Mouse (Mus musculus): ENCODE measurements around the gene Tnni3k.

The Tnni3k gene

DNA sequence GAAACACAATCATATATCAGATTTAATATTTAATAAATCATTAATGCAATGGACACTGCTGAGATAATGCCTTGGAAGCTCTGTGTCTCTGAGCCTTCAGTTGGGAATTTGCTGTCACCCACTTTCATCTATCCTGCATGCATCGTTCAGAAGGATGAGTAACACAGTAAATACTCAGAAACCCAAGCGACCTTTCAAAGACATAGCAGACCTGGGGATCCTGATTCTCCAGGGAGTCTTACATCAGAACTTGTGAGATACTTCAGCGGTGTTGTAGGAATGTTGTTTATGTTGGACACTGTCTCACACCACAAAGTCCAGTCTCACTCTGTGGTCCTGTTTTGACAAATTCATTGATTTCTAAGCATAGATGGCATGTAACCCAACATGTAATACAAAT lies 294.1 kb downstream of the Tnni3k start:
- DNase-seq (ENCODE audit: low spot score): no peak

DNA sequence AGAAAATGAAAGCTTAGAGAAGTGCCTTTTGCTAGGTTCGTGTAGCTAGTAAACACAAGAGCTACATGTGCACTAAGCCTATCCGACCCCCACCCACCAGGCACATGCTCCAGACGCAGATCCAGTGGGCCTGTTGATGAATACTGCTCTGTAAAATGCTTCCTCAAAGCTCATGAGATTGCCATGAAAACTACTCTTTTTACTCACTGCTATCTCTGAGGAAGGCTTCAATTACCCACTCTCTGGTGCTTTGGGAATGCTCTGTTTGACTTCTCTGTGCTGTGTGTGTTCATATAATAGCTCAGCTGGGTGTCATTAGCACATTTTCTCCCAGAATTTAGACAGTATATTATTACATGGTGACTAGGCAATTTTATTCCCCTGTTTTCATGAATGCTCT lies 297.1 kb downstream of the Tnni3k start:
- no peak for DNase-seq (ENCODE audit: low spot score)

DNA sequence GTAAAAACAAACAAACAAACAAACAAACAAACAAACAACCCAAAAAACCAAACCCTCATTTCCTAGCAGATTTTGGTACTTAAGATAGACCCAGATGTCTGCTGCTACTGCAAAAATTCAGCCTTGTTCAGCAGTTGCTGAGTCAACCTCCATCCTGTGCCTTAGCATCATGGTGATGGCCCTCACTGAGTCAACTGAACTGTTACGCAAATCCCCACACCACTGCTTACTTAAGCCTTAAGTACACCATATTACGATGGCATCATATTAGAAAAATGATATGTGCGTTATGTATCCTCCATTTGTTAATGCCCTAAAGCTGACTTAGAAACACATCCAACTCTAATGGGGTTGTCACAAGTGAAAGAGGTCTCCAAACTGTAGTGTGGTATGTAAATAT lies 300.0 kb downstream of the Tnni3k start:
- no peak for DNase-seq (ENCODE audit: low spot score)

DNA sequence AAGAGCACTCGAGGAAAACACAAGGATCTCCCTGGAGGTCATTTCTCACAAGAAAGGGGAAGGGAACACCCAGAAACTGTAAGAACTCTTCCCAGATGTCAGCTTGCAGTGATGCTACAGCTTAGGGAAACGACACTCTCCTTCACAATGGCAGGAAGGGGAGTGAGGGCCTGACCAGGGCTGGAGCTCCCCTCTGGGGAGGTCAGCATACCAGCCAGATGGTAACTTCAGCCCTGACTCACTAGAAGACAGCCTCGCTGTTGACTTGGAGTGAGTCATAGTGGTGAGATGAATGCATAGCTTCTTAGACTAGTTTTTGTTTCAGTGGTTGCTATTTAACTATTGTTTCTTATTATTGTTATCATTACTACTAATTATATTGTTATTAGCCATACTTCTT lies 300.7 kb downstream of the Tnni3k start:
- DNase-seq (ENCODE audit: low spot score): no peak

DNA sequence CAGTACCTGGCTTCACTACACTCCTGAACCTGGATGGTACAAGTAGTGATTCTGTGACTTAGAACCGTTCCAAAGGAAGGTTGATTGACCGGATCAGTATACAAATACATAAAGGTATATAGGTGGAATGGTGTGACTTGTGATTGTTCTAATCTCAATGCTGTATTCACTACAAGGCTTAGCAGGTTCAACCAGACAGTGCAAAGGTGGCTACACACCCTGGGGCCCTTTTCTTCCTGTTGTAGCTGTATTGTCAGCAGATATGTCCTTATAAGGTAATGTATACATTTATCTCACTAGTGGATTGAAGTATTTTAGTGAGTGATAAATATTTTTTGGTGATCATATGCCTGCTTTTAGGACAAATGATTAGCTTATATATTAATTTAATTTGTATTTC lies 310.9 kb downstream of the Tnni3k start:
- DNase-seq (ENCODE audit: low spot score): no peak

DNA sequence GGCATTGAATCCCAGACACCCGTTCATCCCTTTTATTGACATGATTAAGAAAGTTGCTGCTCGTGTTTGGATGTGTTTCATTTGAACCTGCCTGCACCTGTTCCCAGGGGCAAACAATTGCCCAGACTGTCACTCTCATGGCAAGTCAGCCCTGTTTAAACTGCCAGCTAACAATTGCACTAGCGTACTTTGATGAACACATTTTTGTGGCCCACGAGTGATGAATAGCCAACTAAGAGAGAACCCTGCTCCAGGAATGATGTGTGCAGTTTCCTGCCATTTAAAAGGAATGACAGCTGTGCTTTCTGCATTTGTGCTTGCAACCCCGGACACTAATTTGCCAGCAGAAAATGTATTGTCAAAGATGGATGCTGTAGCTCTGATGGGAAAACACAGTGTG lies 312.3 kb downstream of the Tnni3k start:
- DNase-seq (ENCODE audit: low spot score): no peak

DNA sequence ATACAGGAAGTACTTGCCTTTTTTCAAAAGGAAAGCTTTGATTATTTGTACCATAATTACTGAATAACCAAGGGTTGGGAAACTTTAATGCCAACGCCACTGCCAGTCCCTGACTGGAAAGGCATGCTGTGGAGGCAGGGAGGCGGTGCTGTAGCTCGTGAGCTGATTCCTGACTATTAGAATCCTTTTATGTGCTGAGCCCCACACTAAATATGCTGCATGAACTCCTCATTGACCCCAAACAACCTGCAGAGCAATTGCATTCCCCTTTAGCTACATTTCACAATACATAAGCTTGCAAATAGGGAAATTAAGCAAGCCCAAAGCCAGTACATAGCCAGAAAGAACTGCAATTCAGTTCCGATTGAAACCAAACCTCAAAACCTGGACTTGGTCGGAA lies 313.7 kb downstream of the Tnni3k start:
- DNase-seq (ENCODE audit: low spot score): no peak

Measured in urinary bladder, postnatal 25 days (tissue).